Comparison of ENCODE assay signal across 9 mouse cellular contexts in genomic region chr11:24305691-24306090, GRCm38 (mm10).
DNase-seq lines count a peak whose midpoint lies in the region; ATAC-seq and TF ChIP-seq lines count a peak whose summit lies in the region.
"Had no signal": no experiment of that assay in that cellular context is flagged by ENCODE, and none has a peak within 500 bp of the region (broad histone marks: within the 10 kb centered on the region; RNA-seq: fewer than 3 reads in every experiment).

No protein-coding gene starts in this region.

- peaks cover 10% of the 10 kb centered on the region for H3K4me1 ChIP-seq in hindbrain, embryonic 11.5 days (replicated peaks; ENCODE audit: control insufficient read depth, insufficient read depth, low read length)
- no peaks in the 10 kb centered on the region for H3K4me1 ChIP-seq in lung, embryonic 16.5 days (replicated peaks; ENCODE audit: control insufficient read depth, insufficient read depth, low read length)
- no peaks in the 10 kb centered on the region for H3K4me1 ChIP-seq in stomach, postnatal 0 days (replicated peaks; ENCODE audit: control insufficient read depth, insufficient read depth)

- ATAC-seq in hindbrain, embryonic 11.5 days (ENCODE audit: low FRiP score), result no peak
- ATAC-seq in lung, embryonic 16.5 days (ENCODE audit: low read depth), result peak; percentile 91
- ATAC-seq in stomach, postnatal 0 days (ENCODE audit: low FRiP score, low TSS enrichment), result peak; percentile 86

- H3K4me3 ChIP-seq in hindbrain, embryonic 11.5 days (ENCODE audit: low read depth, low read length), result 0 out of 2 replicates have a peak overlapping the region, but pooled peaks have one; percentile 10
- peak overlapping the region; percentile 42 for H3K4me3 ChIP-seq in lung, embryonic 16.5 days (ENCODE audit: low read length)
- 0 out of 2 replicates have a peak overlapping the region, but pooled peaks have one; percentile 8 for H3K4me3 ChIP-seq in stomach, postnatal 0 days (ENCODE audit: low read depth, low read length)
- H3K4me3 ChIP-seq: myocyte had no signal

- peak; percentile 25 for DNase-seq in urinary bladder, postnatal 14 days (ENCODE audit: low spot score)
- no peak for DNase-seq in urinary bladder, postnatal 4 days (ENCODE audit: low spot score in 2 of 2)
- DNase-seq in hindbrain, embryonic 11.5 days (ENCODE audit: low spot score), result peak; percentile 54
- peak; percentile 78 for DNase-seq in stomach, postnatal 0 days (ENCODE audit: low spot score)
- no peak for DNase-seq in adrenal gland, postnatal 14 days
- no peak for DNase-seq in spleen, postnatal 14 days (ENCODE audit: low spot score in 2 of 2)
- DNase-seq in left cerebral cortex, adult 11 months (ENCODE audit: low spot score), result no peak

- TF ChIP-seq CTCF in stomach, postnatal 0 days (IDR thresholded peaks at IDR 0.05; ENCODE audit: low read depth), result no peak

- WGBS in hindbrain, embryonic 11.5 days, result 8% methylated on average over 11 of the region's 11 CpGs
- WGBS in lung, embryonic 16.5 days, result 6% methylated on average over 11 of the region's 11 CpGs
- 24% methylated on average over 11 of the region's 11 CpGs for WGBS in stomach, postnatal 0 days

- no peaks in the 10 kb centered on the region; the same call in 1 of the 2 replicates for H3K9me3 ChIP-seq in hindbrain, embryonic 11.5 days (ENCODE audit: control insufficient read depth, low read length)
- no peaks in the 10 kb centered on the region for H3K9me3 ChIP-seq in lung, embryonic 16.5 days (ENCODE audit: control insufficient read depth, low read length)
- no peaks in the 10 kb centered on the region for H3K9me3 ChIP-seq in stomach, postnatal 0 days (ENCODE audit: control insufficient read depth, low read length)

- no peak overlapping the region for H3K9ac ChIP-seq in hindbrain, embryonic 11.5 days (ENCODE audit: low read depth, low read length)
- no peak overlapping the region; the same call in 1 of the 2 replicates for H3K9ac ChIP-seq in lung, embryonic 16.5 days (ENCODE audit: low read length)
- H3K9ac ChIP-seq in stomach, postnatal 0 days (ENCODE audit: low read length), result no peak overlapping the region

- TF ChIP-seq EP300 in stomach, postnatal 0 days (optimal IDR thresholded peaks at IDR 0.05), result no peak

- H3K36me3 ChIP-seq in hindbrain, embryonic 11.5 days (ENCODE audit: control insufficient read depth, insufficient read depth, low read length), result no peaks in the 10 kb centered on the region
- H3K36me3 ChIP-seq in lung, embryonic 16.5 days (ENCODE audit: control insufficient read depth, insufficient read depth, low read length), result no peaks in the 10 kb centered on the region
- no peaks in the 10 kb centered on the region for H3K36me3 ChIP-seq in stomach, postnatal 0 days (ENCODE audit: control insufficient read depth, insufficient read depth, low read length)

- H3K27me3 ChIP-seq in hindbrain, embryonic 11.5 days (ENCODE audit: control insufficient read depth, insufficient read depth, low read length), result no peaks in the 10 kb centered on the region
- no peaks in the 10 kb centered on the region for H3K27me3 ChIP-seq in lung, embryonic 16.5 days (ENCODE audit: control insufficient read depth, insufficient read depth, low read depth, low read length)
- H3K27me3 ChIP-seq in stomach, postnatal 0 days (ENCODE audit: control insufficient read depth, insufficient read depth, low read length), result no peaks in the 10 kb centered on the region

- no peak overlapping the region for H3K27ac ChIP-seq in hindbrain, embryonic 11.5 days (ENCODE audit: low read depth, low read length)
- no peak overlapping the region for H3K27ac ChIP-seq in lung, embryonic 16.5 days (ENCODE audit: low read length)
- H3K27ac ChIP-seq in stomach, postnatal 0 days (replicated peaks), result no peak overlapping the region

- H3K4me2 ChIP-seq in hindbrain, embryonic 11.5 days (replicated peaks; ENCODE audit: low read depth, low read length), result peak overlapping the region; percentile 40
- H3K4me2 ChIP-seq in lung, embryonic 16.5 days (ENCODE audit: low read depth, low read length), result peak overlapping the region; percentile 71
- H3K4me2 ChIP-seq in stomach, postnatal 0 days (replicated peaks; ENCODE audit: low read depth), result peak overlapping the region; percentile 54

Comparison
In these comparisons a context has a peak if more than half of its experiments do, and no peak if none do; other contexts are left out.
1. DNase-seq: peak in urinary bladder, postnatal 14 days (single experiment), hindbrain, embryonic 11.5 days (single experiment) and stomach, postnatal 0 days (single experiment); none in urinary bladder, postnatal 4 days (0 of 2), adrenal gland, postnatal 14 days (single experiment), spleen, postnatal 14 days (0 of 2) and left cerebral cortex, adult 11 months (single experiment).
2. Peak in every context shown above with its lines, with median percentiles within 50 percentile points of each other: H3K4me2 ChIP-seq and H3K4me3 ChIP-seq.